Mouse (Mus musculus): Measurements from ENCODE around the gene Bckdhb. TPM values are rescaled to one million over a fixed set of nuclear protein-coding genes. Genes with fewer than 3 reads are reported as not detected.
"Not testable (repeated sequence)": the region's sequence is repeated elsewhere in the genome, so short reads cannot be mapped to it uniquely, and the experiment has no call there.

Gene Bckdhb
- polyA plus RNA-seq, 1 experiment from 2014 or later = 56.9 TPM

DNA sequence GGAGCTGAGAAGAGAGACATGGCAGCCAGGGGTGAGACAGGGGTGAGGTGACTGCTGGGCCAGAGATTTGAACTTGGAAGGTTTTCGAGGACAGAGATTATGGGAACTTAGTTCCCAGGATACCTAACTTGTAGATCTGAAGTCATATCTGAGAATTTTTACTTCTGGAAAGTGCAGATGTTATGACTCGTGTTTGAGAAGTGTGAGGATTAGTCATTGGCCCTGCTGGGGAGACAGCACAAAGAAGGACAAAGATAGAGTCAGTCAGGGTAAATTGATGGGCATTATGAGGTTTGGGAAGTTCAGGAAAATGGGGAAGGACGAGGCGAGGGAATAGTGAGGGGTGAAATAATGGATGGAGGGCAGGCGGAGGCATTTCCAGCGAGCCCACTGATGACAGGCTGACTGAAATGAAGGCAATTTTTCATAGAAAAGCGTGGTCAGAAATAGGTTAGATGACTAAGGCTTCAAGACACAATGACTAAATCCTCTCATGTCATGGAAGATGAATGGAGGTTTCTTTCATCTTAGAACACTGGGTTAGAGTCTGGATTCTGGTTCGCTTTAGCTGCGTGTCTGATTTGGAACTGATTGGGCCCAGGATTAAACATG is 42.6 kb downstream of the Bckdhb start:
- H3K4me1 ChIP-seq = peaks cover 11% of the 10 kb centered on the region
- no peak overlapping the region for H3K4me3 ChIP-seq
- H3K36me3 ChIP-seq = no peaks in the 10 kb centered on the region
- H3K4me2 ChIP-seq = no peak overlapping the region
- ATAC-seq (ENCODE audit: insufficient number of reproducible peaks, insufficient read depth, low FRiP score, low TSS enrichment, low read depth) = no peak
- H3K9ac ChIP-seq = no peak overlapping the region
- H3K27me3 ChIP-seq = no peaks in the 10 kb centered on the region
- 93% methylated on average over 9 of the region's 9 CpGs for WGBS
- H3K9me3 ChIP-seq = no peaks in the 10 kb centered on the region
- no peak overlapping the region for H3K27ac ChIP-seq

DNA sequence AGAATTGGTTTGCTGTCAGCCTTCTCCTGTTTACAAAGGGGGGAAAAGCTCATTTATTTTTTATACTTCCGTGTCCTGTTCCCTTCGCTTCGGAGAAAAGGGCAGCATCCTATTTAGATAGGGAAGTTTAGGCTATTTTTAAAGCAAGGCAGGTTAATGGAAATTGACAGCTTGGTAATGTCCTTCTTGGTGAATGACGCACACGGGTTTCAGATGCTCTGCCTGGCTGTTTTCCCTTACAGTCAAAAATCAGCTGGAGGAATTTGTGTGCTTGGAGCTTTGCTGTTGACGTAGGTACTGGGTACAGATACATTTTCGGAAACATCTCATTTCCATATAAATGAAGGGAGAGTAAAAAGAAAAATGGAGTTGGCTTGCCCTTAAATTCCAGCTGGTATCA is 44.4 kb downstream of the Bckdhb start:
- H3K9ac ChIP-seq = no peak overlapping the region
- no peak overlapping the region for H3K4me3 ChIP-seq
- H3K27ac ChIP-seq = no peak overlapping the region
- H3K4me1 ChIP-seq = no peaks in the 10 kb centered on the region
- H3K9me3 ChIP-seq = no peaks in the 10 kb centered on the region
- H3K27me3 ChIP-seq = no peaks in the 10 kb centered on the region
- ATAC-seq (ENCODE audit: insufficient number of reproducible peaks, insufficient read depth, low FRiP score, low TSS enrichment, low read depth) = no peak
- 81% methylated on average over 7 of the region's 7 CpGs for WGBS
- H3K4me2 ChIP-seq = no peak overlapping the region
- H3K36me3 ChIP-seq = no peaks in the 10 kb centered on the region

DNA sequence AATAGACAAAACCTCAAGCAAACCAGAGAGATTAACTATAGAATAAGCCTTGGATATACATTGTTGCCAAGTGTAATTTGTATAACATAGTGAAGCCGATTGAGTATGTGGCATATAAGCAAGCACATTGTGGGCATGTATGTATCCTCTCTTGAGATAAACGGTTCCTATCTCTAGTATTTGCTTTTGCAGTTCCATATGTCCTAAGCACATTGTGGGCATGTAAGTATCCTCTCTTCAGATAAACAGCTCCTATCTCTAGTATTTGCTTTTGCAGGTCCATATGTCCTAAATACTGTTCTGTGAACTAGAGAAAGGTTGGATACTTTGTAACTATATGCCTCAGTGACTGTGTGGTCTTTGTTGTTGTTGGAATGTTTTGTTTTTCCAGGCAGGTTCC is 48.5 kb downstream of the Bckdhb start:
- Histone ChIP-seq H3K27ac (no peak overlapping the region), H3K4me2 (no peak overlapping the region), H3K4me3 (no peak overlapping the region), H3K4me1 (no peaks in the 10 kb centered on the region), H3K36me3 (0 out of 2 replicates have a peak, but pooled peaks cover 2% of the 10 kb centered on the region), H3K9ac (no peak overlapping the region), H3K27me3 (no peaks in the 10 kb centered on the region), H3K9me3 (no peaks in the 10 kb centered on the region)
- ATAC-seq (ENCODE audit: insufficient number of reproducible peaks, insufficient read depth, low FRiP score, low TSS enrichment, low read depth) = no peak
- WGBS = 87% methylated on average over 2 of the region's 2 CpGs

DNA sequence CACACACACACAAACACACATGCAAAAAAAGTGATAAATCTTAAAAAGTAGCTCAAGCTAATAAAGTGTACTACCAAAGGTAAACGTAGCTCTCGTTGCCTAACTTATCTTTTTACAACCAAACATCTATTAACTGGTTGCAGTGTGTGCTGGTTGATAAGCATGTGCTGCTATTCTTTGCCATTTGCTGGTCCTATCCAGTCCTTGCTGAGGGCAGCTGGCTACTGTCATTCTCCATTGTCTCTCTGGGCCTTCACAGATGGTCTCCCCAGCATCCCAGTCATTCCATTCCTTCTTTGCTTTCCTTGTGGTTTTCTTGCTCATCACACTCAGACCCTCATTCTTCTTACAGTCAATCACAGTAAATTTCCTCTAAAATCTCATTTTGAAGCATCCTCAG is 50.9 kb downstream of the Bckdhb start:
- 98% methylated on average over 2 of the region's 2 CpGs for WGBS
- no peak for ATAC-seq (ENCODE audit: insufficient number of reproducible peaks, insufficient read depth, low FRiP score, low TSS enrichment, low read depth)
- no peaks in the 10 kb centered on the region for H3K4me1 ChIP-seq
- H3K9me3 ChIP-seq = no peaks in the 10 kb centered on the region
- no peak overlapping the region for H3K4me3 ChIP-seq
- H3K9ac ChIP-seq = no peak overlapping the region
- H3K27me3 ChIP-seq = no peaks in the 10 kb centered on the region
- H3K36me3 ChIP-seq = 0 out of 2 replicates have a peak, but pooled peaks cover 9% of the 10 kb centered on the region
- H3K4me2 ChIP-seq = no peak overlapping the region
- H3K27ac ChIP-seq = no peak overlapping the region

DNA sequence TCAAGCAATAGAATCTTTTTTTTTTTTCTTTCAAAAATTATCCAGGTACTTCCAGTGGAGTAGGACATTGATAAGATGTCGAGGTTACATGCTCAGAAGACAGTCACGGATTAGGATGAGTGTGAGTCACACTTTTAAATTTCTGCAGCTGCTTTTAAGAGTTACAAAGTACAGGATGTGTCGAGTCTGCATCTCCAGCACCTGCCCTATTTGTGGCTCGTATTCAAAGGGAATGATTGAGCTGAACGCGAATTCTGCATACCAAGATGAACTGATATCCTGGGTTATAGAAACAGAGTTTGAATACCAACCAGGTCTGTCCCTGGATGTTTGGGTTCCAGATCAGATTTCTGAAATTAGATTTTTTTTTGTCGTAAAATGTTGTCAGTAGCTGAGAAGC is 56.3 kb downstream of the Bckdhb start:
- H3K4me2 ChIP-seq = no peak overlapping the region
- H3K4me1 ChIP-seq = no peaks in the 10 kb centered on the region
- 0 out of 2 replicates have a peak, but pooled peaks cover 9% of the 10 kb centered on the region for H3K36me3 ChIP-seq
- no peak overlapping the region for H3K27ac ChIP-seq
- no peaks in the 10 kb centered on the region for H3K27me3 ChIP-seq
- H3K9ac ChIP-seq = no peak overlapping the region
- 64% methylated on average over 7 of the region's 7 CpGs for WGBS
- ATAC-seq (ENCODE audit: insufficient number of reproducible peaks, insufficient read depth, low FRiP score, low TSS enrichment, low read depth) = no peak
- H3K4me3 ChIP-seq = no peak overlapping the region
- H3K9me3 ChIP-seq = no peaks in the 10 kb centered on the region

DNA sequence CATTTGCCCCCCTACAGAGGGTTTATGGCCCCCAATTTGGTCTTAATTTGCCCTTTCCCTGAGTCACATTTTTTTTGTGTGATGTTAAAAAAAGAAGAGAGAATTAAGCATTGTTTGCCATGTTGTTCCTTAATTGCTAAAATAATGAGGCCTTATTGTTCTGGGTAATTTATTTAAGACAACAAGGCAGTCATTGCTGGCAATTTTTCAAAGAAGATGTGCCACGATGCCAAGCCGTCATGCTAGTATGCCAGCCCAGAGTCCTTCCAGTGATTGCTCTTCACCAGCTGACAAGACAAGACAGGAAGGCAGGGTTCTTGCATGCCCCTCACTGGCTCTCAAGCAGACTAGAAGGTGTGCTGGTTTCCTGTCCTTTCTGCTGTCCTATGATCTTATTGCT is 84.0 kb downstream of the Bckdhb start:
- no peaks in the 10 kb centered on the region for H3K27me3 ChIP-seq
- 86% methylated on average over 2 of the region's 2 CpGs for WGBS
- 0 out of 2 replicates have a peak, but pooled peaks cover 5% of the 10 kb centered on the region for H3K9me3 ChIP-seq
- H3K4me3 ChIP-seq = no peak overlapping the region
- no peak overlapping the region for H3K9ac ChIP-seq
- no peak overlapping the region for H3K4me2 ChIP-seq
- no peak for ATAC-seq (ENCODE audit: insufficient number of reproducible peaks, insufficient read depth, low FRiP score, low TSS enrichment, low read depth)
- H3K27ac ChIP-seq = no peak overlapping the region
- peaks cover 15% of the 10 kb centered on the region for H3K36me3 ChIP-seq
- no peaks in the 10 kb centered on the region for H3K4me1 ChIP-seq

DNA sequence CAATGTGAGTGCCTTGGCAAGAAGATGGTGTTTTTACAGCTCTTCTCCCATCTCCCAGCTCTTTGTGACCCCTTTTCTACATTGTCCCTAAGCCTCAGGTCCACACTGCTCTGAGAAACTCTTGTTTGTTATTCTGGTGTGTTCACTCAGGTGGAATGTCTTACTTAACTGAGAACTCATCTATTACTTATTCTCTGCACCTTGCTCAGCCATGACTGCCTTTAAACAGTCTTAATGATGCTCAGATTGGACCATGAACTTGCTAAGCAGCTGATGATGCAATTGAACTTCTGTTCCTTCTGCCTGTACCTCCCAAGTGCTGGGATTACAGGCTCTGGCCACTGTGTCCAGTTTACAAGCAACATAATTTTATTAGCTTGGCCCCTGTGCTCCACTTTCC is 86.2 kb downstream of the Bckdhb start:
- ATAC-seq (ENCODE audit: insufficient number of reproducible peaks, insufficient read depth, low FRiP score, low TSS enrichment, low read depth) = no peak
- H3K9ac ChIP-seq = no peak overlapping the region
- H3K27me3 ChIP-seq = no peaks in the 10 kb centered on the region
- no peak overlapping the region for H3K4me2 ChIP-seq
- no peaks in the 10 kb centered on the region for H3K4me1 ChIP-seq
- no peaks in the 10 kb centered on the region for H3K9me3 ChIP-seq
- H3K4me3 ChIP-seq = no peak overlapping the region
- H3K36me3 ChIP-seq = peaks cover 7% of the 10 kb centered on the region; the same call in 1 of the 2 replicates
- H3K27ac ChIP-seq = no peak overlapping the region

DNA sequence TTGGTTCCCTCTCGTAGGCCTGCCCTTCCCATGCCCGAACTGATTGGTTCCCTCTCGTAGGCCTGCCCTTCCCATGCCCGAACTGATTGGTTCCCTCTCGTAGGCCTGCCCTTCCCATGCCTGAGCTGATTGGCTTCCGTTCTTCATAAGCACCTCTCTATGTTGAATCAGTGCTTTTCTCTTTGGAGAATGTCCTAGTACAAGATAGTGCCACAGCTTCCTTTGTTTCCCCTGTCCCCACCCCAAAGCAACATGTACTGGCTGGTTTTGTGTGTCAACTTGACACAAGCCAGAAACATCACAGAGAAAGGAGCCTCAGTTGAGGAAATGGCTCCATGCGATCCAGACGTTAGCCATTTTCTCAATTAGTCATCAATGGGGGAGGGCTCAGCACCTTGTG is 93.2 kb downstream of the Bckdhb start:
- ATAC-seq (ENCODE audit: insufficient number of reproducible peaks, insufficient read depth, low FRiP score, low TSS enrichment, low read depth); H3K9me3 ChIP-seq; H3K36me3 ChIP-seq; H3K27me3 ChIP-seq; H3K4me3 ChIP-seq; H3K4me2 ChIP-seq; H3K4me1 ChIP-seq; H3K9ac ChIP-seq; H3K27ac ChIP-seq: not testable (repeated sequence)
- 84% methylated on average over 8 of the region's 8 CpGs for whole genome bisulfite sequencing

DNA sequence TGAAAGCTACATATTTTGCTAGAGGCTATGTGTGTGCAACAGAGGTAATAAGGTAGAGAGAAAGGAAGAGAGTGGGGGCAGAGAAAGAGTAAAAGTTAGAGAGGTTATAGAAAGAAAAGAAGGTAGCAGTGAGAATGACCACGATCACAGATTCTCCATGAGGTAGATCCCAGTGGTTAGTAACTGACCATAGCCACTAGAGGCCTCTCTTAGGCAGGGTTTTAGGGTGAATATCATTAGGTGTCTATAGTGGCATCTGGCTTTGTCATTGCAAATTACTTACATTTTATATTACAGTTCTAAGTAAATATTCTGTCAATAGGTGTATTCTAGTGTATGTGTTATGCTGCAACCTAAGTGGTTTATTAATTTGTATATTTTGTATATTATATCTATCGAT is 94.7 kb downstream of the Bckdhb start:
- no peaks in the 10 kb centered on the region for H3K9me3 ChIP-seq
- H3K36me3 ChIP-seq = peaks cover 8% of the 10 kb centered on the region; the same call in 1 of the 2 replicates
- H3K9ac ChIP-seq = no peak overlapping the region
- no peaks in the 10 kb centered on the region for H3K27me3 ChIP-seq
- no peaks in the 10 kb centered on the region for H3K4me1 ChIP-seq
- no peak for ATAC-seq (ENCODE audit: insufficient number of reproducible peaks, insufficient read depth, low FRiP score, low TSS enrichment, low read depth)
- no peak overlapping the region for H3K27ac ChIP-seq
- H3K4me2 ChIP-seq = no peak overlapping the region
- H3K4me3 ChIP-seq = no peak overlapping the region
- WGBS = 71% methylated on average over 2 of the region's 2 CpGs

DNA sequence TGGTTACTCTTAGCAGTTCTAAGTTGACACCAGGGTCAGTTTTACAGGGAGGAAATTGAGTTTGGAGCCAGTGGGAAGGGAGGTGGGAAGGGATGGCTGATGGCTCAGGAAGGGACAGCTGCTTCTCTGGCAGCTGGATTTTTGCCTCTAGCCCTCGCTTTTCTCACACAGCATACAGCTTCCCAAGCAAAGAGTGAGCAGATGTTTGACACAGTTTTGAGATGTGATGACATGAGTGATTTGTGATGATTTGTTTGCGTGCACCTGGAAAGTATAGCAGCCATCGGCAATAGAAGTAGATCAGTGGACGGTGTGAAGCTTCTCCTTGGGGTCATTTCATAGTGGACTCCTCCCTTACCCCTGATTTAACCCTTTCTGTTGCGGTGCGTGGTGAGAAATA is 96.2 kb downstream of the Bckdhb start:
- no peak for ATAC-seq (ENCODE audit: insufficient number of reproducible peaks, insufficient read depth, low FRiP score, low TSS enrichment, low read depth)
- H3K4me3 ChIP-seq = no peak overlapping the region
- H3K27ac ChIP-seq = no peak overlapping the region
- no peak overlapping the region for H3K9ac ChIP-seq
- no peak overlapping the region for H3K4me2 ChIP-seq
- H3K9me3 ChIP-seq = no peaks in the 10 kb centered on the region
- H3K4me1 ChIP-seq = no peaks in the 10 kb centered on the region
- H3K27me3 ChIP-seq = no peaks in the 10 kb centered on the region
- 75% methylated on average over 6 of the region's 6 CpGs for WGBS
- peaks cover 8% of the 10 kb centered on the region; the same call in 1 of the 2 replicates for H3K36me3 ChIP-seq

DNA sequence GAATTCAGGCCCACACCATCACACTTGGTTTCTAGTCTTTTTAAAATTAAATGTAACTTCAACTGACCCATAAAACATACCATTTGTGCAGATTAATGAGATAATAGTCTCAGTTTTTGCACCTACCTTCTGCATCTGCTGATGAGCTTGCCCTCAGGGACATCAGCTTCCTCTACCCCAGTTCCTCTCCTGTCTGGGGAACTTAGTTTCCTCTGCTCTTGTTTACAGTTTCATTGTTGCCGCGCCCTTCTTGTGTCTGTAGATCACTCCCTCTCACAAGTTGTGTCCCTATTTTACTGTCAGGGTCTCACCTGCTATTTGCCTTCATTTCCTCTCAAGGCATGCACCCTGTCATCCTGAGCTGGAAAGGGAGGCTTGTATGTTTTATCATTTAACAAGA is 103.2 kb downstream of the Bckdhb start:
- H3K9ac ChIP-seq = no peak overlapping the region
- no peaks in the 10 kb centered on the region for H3K36me3 ChIP-seq
- ATAC-seq (ENCODE audit: insufficient number of reproducible peaks, insufficient read depth, low FRiP score, low TSS enrichment, low read depth) = no peak
- no peaks in the 10 kb centered on the region; the same call in 1 of the 2 replicates for H3K27me3 ChIP-seq
- no peak overlapping the region for H3K4me3 ChIP-seq
- H3K4me2 ChIP-seq = no peak overlapping the region
- H3K9me3 ChIP-seq = no peaks in the 10 kb centered on the region
- H3K27ac ChIP-seq = no peak overlapping the region
- 88% methylated on average over 2 of the region's 2 CpGs for WGBS
- H3K4me1 ChIP-seq = peaks cover 15% of the 10 kb centered on the region

DNA sequence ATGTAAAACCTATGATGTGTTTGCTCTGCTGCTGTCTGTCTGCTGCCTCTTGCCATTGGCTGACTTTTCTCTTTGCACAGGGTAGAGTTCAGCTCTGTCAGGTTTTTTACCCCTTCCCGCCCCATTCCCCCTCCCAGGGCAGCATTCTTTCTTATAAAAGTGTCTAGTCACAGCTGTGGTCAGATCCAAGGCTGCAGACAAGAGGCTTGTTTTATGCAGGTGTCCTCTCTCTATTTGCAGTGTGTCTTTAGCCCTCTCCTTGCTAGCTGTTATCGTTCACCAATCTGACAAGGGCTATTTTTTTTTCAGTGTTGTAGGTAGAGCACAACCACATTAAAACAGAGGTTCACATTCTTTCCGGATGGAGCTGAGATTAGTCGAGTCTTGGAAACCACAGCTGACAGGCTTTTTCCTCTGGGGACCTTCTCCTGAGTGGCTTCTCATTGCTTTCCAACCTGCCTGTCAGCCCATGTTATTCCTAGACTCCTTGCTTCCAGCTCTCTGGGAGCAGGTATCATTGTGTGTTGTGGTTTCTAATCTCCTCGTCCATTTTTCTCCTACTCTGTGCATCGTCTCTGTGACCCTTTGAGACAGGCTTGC is 105.8 kb downstream of the Bckdhb start:
- peaks cover 27% of the 10 kb centered on the region for H3K4me1 ChIP-seq
- H3K27me3 ChIP-seq = peaks cover 3% of the 10 kb centered on the region; the same call in 1 of the 2 replicates
- no peak for ATAC-seq (ENCODE audit: insufficient number of reproducible peaks, insufficient read depth, low FRiP score, low TSS enrichment, low read depth)
- no peak overlapping the region for H3K4me2 ChIP-seq
- H3K36me3 ChIP-seq = no peaks in the 10 kb centered on the region
- 48% methylated on average over 6 of the region's 6 CpGs for WGBS
- H3K27ac ChIP-seq = no peak overlapping the region
- no peaks in the 10 kb centered on the region for H3K9me3 ChIP-seq
- no peak overlapping the region for H3K4me3 ChIP-seq
- no peak overlapping the region for H3K9ac ChIP-seq
